Mouse (Mus musculus) right cerebral cortex, adult 2 months (tissue): Measurements from ENCODE around the gene Lgr4.

Source experiments
- DNase-seq, 2 experiments: peaks; one replicate each; pipeline ENCODE4 v3.0.0; 2021 to 2022; ENCODE audit warnings: low spot score in 2 of 2

The Lgr4 gene

GRCm38 (mm10) chr2:109921298-109922035 is 4.0 kb downstream of the Lgr4 start:
- no peak for DNase-seq

DNA sequence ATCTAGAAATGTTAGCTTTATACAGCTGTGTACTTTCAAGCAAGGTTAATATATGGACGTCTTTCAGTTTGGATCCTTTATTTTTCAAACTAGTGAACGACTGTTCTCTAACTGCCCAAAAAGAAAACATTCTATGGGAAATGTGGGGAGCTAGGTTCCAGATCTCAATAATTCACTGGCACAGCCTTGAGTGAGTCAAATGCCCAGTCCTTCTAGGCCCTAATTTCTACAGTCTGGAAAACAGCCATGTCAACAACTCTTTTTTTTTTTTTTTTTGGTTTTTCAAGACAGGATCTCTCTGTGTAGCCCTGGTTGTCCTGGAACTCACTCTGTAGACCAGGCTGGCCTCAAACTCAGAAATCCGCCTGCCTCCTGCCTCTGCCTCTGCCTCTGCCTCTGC is 4.9 kb downstream of the Lgr4 start:
- no peak for DNase-seq

- DNase-seq = no peak
Measured at GRCm38 (mm10) chr2:109923031-109923430, 5.6 kb downstream of the Lgr4 start.

- no peak for DNase-seq
Measured at GRCm38 (mm10) chr2:109923945-109924344, 6.5 kb downstream of the Lgr4 start.

DNA sequence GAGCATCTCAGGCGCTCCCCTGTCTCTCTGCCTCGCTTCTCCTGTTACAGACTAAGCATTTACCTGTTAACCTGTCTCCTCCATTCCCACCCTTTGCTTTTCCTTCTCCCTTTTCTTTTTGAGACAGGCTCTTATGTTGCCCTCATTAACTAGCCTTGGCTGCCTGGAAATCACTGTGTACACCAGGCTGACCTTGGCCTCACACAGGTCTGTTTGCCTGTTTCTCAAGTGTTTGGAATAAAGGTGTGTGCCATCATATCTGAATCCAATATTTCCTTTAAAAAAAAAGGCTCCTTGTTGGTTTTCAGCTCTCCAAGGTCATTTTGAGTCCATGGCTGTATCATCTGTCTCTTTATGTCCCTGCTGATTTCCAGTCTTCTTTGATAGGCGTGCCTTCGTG is 9.5 kb downstream of the Lgr4 start:
- DNase-seq = no peak

- DNase-seq = no peak
Measured at GRCm38 (mm10) chr2:109927446-109927845, 10.0 kb downstream of the Lgr4 start.

DNA sequence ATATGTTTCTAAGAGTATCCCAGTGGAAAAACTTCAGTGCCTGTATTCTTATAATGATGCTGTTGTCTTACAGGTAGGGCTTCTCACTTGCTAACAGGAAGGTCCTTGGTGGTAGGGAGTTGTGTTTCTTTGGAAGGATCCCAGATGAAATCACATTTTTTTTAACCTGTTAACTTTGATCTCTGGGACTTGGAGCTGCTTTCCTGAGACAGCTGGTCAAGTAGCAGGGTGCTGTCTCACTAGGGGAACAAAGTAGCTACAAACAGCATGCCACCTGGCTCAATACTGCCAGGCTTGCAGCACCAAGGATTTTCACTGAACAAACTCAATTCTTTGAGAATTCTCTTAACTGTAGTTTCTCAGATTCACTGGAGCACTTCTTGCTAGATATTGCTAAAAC is 10.4 kb downstream of the Lgr4 start:
- DNase-seq = no peak

GRCm38 (mm10) chr2:109928791-109929190 is 11.3 kb downstream of the Lgr4 start:
- no peak for DNase-seq

- DNase-seq = no peak
Measured at GRCm38 (mm10) chr2:109929256-109929655, 11.8 kb downstream of the Lgr4 start.

DNA sequence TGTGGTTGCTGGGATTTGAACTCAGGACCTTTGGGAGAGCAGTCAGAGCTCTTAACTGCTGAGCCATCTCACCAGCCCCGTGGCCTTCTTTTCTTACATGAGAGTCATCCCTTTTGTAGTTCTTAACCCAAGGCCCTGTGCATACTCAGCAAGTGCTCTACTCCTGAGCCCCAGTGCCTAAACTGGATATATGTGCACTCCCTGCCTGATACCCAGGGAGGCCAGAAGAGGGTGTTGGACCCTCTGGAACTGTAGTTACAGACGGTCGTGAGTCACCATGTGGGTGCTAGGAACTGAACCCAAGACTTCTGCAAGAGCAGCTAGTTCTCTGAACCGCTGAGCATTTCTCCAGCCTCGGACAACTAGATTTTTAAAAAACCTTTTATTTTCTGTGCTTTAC is 12.9 kb downstream of the Lgr4 start:
- no peak for DNase-seq

DNA sequence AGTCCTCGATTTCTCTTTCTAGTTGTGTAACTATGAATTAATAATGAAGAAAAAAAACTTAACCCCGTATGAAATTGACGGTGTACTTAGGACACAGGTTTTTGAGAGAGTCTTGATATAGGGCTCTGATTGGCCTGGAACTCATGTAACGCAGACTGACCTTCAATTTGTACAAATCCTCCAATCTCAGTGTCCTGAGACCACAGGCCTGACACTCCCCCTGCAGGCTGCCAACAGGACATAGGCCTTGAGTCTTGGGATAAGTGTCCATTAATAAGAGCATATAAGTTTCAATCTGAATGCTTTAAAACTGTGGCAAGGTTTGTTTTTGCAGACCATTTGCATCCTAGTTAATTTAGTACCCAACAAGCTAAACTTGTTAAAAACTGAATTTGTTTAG is 13.3 kb downstream of the Lgr4 start:
- no peak for DNase-seq

DNA sequence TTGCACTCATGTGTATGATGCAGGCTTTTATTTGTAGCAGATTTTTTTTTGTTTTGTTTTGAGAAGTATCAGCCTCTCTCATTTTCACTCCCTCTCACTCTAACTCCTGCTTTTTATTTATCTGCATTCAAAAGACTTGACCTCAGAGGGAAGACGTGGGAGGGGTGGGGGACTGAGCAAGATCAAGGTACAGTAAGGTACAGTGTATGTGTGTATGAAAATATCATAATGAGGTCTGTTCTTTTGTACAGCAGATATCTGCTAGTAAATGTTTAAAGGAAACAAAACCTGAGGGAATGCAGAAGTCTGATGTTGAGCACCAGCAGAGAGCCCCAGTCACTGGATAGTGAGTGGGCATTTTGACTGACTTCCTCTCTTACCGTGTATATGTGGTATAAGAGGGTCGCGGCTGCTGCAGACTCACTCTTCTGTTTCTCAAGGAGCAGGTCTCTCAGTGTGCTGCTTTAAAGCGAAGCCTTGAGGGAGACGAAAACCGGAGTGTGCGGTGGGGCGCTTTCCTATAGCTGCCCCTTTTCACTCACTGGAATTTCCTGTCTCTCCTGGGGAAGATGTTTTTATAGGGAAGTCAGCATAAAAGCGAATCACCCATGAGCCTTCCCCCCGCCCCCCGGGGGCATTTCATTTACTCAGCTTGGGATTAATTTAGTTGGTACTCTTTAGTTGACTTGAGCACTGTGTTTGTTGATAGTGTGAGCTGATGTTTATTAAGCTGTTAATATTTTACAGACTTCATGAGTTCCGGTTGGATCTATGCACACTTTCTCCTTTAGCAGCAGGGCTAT is 14.7 kb downstream of the Lgr4 start:
- no peak for DNase-seq

- no peak for DNase-seq
Measured at GRCm38 (mm10) chr2:109933151-109933550, 15.7 kb downstream of the Lgr4 start.

DNA sequence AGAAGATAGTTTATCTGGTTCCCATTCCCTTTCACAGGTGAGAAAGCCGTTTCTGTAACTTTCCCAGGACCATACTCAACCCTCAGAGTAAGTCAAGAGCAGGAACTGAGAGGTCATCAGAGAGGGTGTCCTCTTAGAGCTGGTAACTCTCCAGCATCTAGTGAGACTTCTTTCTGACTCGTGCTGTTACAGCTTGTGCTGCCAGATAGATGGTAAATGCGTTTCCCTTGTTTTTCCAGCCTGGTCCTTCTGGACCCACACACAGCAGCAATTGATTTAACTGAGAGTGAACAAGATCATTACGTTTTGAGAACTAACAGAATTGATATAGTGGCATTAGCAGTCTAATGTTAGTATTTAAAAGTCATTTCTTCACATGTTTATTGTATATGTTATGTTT is 16.6 kb downstream of the Lgr4 start:
- DNase-seq = no peak

GRCm38 (mm10) chr2:109935194-109935593 is 17.7 kb downstream of the Lgr4 start:
- DNase-seq = no peak

DNA sequence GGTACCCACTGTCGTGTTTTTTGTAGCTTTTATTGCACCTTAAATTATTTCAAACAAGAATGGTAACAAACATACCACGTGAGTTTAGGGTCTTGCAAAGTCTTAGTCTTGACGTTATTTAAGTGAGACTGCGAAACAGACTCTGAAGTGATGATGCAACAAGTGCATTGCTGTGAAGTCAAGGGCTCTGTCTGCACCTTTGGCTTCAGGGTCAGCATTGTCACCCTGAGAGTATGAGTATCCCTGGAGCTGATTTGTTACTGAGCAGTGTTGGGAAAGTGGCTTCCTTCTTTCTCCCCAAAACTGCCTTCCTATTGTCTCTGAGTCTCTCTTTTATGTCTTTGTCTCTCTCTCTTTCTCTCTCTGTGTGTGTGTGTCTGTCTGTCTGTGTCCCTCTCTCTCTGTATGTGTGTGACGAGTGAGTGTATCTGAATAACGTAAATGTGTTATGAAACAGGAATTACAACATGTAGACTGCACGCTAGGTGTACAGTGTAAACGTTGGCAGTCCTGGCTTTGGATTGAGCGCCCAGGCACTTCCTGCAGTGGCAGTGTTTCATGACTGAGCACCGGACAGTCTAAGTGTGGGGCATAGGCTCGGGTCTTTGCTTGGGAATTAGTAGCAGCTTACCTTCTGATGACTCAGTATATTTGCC is 18.4 kb downstream of the Lgr4 start:
- DNase-seq = no peak

DNA sequence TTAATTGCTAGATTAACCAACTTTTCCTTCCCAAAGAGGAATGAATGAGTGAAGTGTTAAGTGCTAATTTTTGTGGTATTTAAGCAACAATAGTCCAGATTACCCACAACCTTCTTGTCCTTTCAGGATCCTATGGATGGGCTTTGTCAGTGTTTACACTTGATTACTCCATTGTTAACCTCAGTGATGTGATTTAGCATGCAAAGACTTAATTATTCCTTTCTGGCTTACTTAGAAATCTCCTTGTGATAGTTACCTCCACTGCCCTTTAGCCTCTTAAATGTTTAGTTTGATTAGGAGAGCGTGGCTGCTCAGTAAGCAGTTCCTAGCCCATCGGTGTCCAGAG is 18.9 kb downstream of the Lgr4 start:
- no peak for DNase-seq

DNA sequence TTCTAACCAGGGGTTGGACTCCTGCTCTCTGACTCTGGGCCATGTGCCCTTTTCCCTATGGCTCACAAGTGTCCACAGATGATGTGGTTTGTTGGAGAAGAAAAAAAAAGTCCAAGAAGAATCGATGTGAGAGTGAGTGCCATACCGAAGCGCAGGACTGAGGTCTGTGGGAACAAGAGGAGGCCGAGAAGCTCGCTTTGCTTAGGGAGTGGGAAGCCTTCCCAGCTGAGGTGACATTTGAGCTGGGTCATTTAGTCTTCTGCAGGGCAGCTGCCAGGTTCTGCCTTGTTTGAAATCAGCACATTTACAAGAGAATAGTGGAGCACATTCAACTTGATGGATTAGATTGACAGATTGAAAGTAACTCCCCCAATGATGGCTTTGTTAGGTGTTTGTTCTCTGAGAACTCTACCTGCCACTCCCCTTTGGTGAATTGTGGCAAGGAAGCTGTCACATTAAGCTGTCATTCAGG is 24.6 kb downstream of the Lgr4 start:
- no peak for DNase-seq

DNA sequence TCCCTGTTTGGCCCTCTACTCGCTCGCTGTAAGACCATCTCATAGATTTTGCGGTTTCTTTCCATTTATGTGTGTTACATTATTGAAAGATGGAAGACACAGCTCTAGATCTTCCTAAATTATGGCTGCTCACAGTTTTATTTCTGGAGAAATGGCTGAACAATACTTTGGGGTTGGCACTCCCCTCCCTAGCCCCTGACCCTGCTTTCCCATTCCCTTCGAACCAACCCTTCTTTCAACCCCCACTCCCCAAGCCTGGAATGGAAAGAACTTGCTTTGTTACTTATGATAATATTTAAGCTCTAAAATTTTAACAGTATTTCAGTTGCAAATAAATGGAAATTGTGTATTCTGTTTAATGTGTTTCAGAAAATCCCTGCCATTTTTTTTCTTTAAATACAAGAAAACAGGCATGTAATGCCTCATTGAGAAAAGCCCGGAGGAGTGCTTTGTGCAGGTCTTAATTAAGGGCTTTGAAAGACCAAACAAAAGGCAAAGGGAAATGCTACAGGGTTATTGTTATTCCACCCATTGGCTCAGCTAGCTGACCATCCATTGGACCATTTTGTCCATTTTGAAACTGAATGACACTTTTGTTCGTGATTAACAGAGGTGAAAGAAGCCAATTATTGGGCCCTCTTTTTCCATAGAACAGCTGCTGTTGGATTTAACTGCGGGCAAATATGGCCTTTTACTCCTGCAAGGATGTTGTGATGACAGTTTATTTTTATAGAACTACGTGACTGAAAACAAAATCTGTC is 25.5 kb downstream of the Lgr4 start:
- no peak for DNase-seq

- no peak for DNase-seq
Measured at GRCm38 (mm10) chr2:109944995-109945394, 27.5 kb downstream of the Lgr4 start.

GRCm38 (mm10) chr2:109945532-109945931 is 28.1 kb downstream of the Lgr4 start:
- no peak for DNase-seq

DNA sequence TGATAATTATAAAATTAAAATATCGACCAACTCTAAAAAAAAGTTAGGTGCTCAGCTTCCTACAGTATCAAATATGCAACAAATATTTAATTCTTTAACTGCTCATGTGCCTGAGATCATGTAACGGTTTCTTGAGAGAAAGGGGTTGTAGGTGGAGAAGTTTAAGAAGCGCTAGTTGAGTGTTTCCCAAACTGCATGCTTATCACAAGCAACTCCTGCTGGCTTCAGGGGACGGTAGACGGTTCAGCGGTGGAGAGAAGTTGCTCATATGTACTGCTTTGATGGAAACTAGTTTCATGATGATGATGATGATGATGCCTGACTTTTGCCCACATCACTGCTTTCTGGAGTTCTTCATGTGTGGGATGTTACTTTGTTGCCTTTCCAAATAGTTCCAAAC is 29.0 kb downstream of the Lgr4 start:
- no peak for DNase-seq
